Mouse (Mus musculus): ENCODE results near the gene Ostm1. TPM values are rescaled to one million over a fixed set of nuclear protein-coding genes. Genes with fewer than 3 reads are reported as not detected.
A peak's percentile ranks its signal among the peaks of the same experiment; 100 is the strongest.

The Ostm1 gene
- polyA plus RNA-seq, 1 experiment from 2014 or later, result 23.9 TPM

GRCm38 (mm10) chr10:42729607-42730006, 146.0 kb downstream of the Ostm1 start:
- no peak for TF ChIP-seq CTCF (IDR thresholded peaks at IDR 0.05)
- no peak for TF ChIP-seq EP300 (IDR thresholded peaks at IDR 0.05)
- peak; percentile 46 for DNase-seq (ENCODE audit: low spot score)
- H3K4me3 ChIP-seq (ENCODE audit: low read depth, low read length), result no peak overlapping the region

GRCm38 (mm10) chr10:42734546-42735060, 151.0 kb downstream of the Ostm1 start:
- no peak overlapping the region for H3K4me2 ChIP-seq (replicated peaks; ENCODE audit: low read depth, low read length)
- TF ChIP-seq CTCF (IDR thresholded peaks at IDR 0.05) (peak; percentile 73), EP300 (IDR thresholded peaks at IDR 0.05) (no peak)
- DNase-seq (ENCODE audit: low spot score), result peak; percentile 67
- no peak overlapping the region for H3K4me3 ChIP-seq (ENCODE audit: low read depth, low read length)
- ATAC-seq, result no peak
- H3K9ac ChIP-seq (replicated peaks; ENCODE audit: low read depth), result no peak overlapping the region
- no peak overlapping the region for H3K27ac ChIP-seq (ENCODE audit: low read length)
- WGBS, result 61% methylated on average over 5 of the region's 5 CpGs
- no peaks in the 10 kb centered on the region for H3K36me3 ChIP-seq (ENCODE audit: insufficient read depth, low read length)
- H3K27me3 ChIP-seq (replicated peaks; ENCODE audit: insufficient read depth, low read length), result no peaks in the 10 kb centered on the region
- H3K4me1 ChIP-seq (ENCODE audit: insufficient read depth, low read depth, low read length), result no peaks in the 10 kb centered on the region
- no peaks in the 10 kb centered on the region for H3K9me3 ChIP-seq (ENCODE audit: low read length)

More at GRCm38 (mm10) chr10:42729607-42730006, 146.0 kb downstream of the Ostm1 start:
- H3K4me1 ChIP-seq (ENCODE audit: insufficient read depth, low read depth, low read length), result no peaks in the 10 kb centered on the region
- H3K9me3 ChIP-seq (ENCODE audit: low read length), result no peaks in the 10 kb centered on the region
- H3K27me3 ChIP-seq (replicated peaks; ENCODE audit: insufficient read depth, low read length), result no peaks in the 10 kb centered on the region
- no peak overlapping the region for H3K4me2 ChIP-seq (replicated peaks; ENCODE audit: low read depth, low read length)
- H3K27ac ChIP-seq (ENCODE audit: low read length), result no peak overlapping the region
- H3K9ac ChIP-seq (replicated peaks; ENCODE audit: low read depth), result no peak overlapping the region
- no peaks in the 10 kb centered on the region for H3K36me3 ChIP-seq (ENCODE audit: insufficient read depth, low read length)
- WGBS, result 50% methylated on average over 2 of the region's 2 CpGs
- peak; percentile 50 for ATAC-seq

- H3K27me3 ChIP-seq (replicated peaks; ENCODE audit: insufficient read depth, low read length), result no peaks in the 10 kb centered on the region
Measured at GRCm38 (mm10) chr10:42751813-42752212, 168.2 kb downstream of the Ostm1 start.

More at GRCm38 (mm10) chr10:42751813-42752212, 168.2 kb downstream of the Ostm1 start:
- H3K4me1 ChIP-seq (ENCODE audit: insufficient read depth, low read depth, low read length), result no peaks in the 10 kb centered on the region
- DNase-seq (ENCODE audit: low spot score) (no peak), ATAC-seq (no peak)
- H3K36me3 ChIP-seq (ENCODE audit: insufficient read depth, low read length), result no peaks in the 10 kb centered on the region
- H3K9me3 ChIP-seq (ENCODE audit: low read length), result no peaks in the 10 kb centered on the region
- no peak overlapping the region for H3K27ac ChIP-seq (ENCODE audit: low read length)
- no peak overlapping the region for H3K4me2 ChIP-seq (replicated peaks; ENCODE audit: low read depth, low read length)
- no peak overlapping the region for H3K9ac ChIP-seq (replicated peaks; ENCODE audit: low read depth)
- TF ChIP-seq CTCF (IDR thresholded peaks at IDR 0.05) (no peak), EP300 (IDR thresholded peaks at IDR 0.05) (no peak)
- WGBS, result 56% methylated on average over 10 of the region's 10 CpGs
- H3K4me3 ChIP-seq (ENCODE audit: low read depth, low read length), result no peak overlapping the region

Other genes with a start within 250 kb of the Ostm1 start
- 7.1 and 9.4 TPM in 2 replicates for gene Afg1l, start 105.3 kb upstream of the Ostm1 start, polyA plus RNA-seq (2015; fragmentation: Nextera tagmentation; extraction: Ambion mirVana)
- gene Snx3, start 81.8 kb upstream of the Ostm1 start, polyA plus RNA-seq (2015; fragmentation: Nextera tagmentation; extraction: Ambion mirVana), result 317 and 344 TPM in 2 replicates
- not detected in 2 replicates for gene Nr2e1, start 190 bp upstream of the Ostm1 start, polyA plus RNA-seq (2015; fragmentation: Nextera tagmentation; extraction: Ambion mirVana)
- gene Sec63, start 177.7 kb downstream of the Ostm1 start, polyA plus RNA-seq (2015; fragmentation: Nextera tagmentation; extraction: Ambion mirVana), result 15.1 and 17.2 TPM in 2 replicates